Mouse (Mus musculus): Measurements from ENCODE around the gene 1810065E05Rik. TPM values are rescaled to one million over a fixed set of nuclear protein-coding genes. Genes with fewer than 3 reads are reported as not detected.

The 1810065E05Rik gene
- total RNA-seq, 2 experiments from 2014 or later = not detected

DNA sequence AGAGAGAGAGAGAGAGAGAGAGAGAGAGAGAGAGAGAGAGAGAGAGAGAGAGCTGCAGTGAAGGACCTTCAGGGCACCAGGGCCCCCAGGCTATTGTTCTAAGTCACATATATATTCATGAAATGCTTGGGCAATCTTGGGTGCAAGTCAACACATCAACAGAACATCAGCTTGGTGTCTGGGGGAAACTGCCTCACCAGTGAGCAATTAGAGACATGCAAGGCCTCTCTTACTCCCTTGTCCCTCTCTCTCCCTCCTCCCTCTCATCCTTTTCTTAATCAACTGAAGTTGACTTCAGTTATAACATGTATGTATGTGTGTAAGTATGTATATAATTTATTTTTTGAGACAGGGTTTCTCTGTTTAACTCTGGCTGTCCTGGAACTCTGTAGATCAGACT lies 41.3 kb downstream of the 1810065E05Rik start, which contains the start of gene Olfr30:
Gene Olfr30, minus strand, starts transcription at position 101 of the 400 bp plus-strand sequence.
- Histone ChIP-seq H3K27ac (no peak within 1 kb of the TSS), H3K4me3 (no peak within 1 kb of the TSS)
- no peak for TF ChIP-seq CTCF (conservative IDR thresholded peaks at IDR 0.05)
- DNase-seq (ENCODE audit: low spot score in 2 of 2) = no peak

Other genes starting within 250 kb of the 1810065E05Rik start
- gene Mrpl22, start 249.4 kb upstream of the 1810065E05Rik start, total RNA-seq (2021) = 10 to 100 TPM; 31.4 to 39.5 TPM
- gene Igtp, start 221.6 kb upstream of the 1810065E05Rik start, total RNA-seq (2021) = 1 to 10 TPM; 1.5 to 1.9 TPM
- gene Irgm2, start 221.5 kb upstream of the 1810065E05Rik start, total RNA-seq (2021) = 1 to 10 TPM; 1.7 to 2.3 TPM
- not detected for gene 4930438A08Rik, start 146.3 kb upstream of the 1810065E05Rik start, total RNA-seq (2021)
- gene Zfp692, start 114.0 kb upstream of the 1810065E05Rik start, total RNA-seq (2021) = 10 to 100 TPM; 29.2 to 30.9 TPM
- 10 to 100 TPM; 49.1 to 51.0 TPM for gene Zfp672, start 90.8 kb upstream of the 1810065E05Rik start, total RNA-seq (2021)
- gene Sh3bp5l, start 90.4 kb upstream of the 1810065E05Rik start, total RNA-seq (2021) = 10 to 100 TPM; 52.9 to 56.2 TPM
- gene Lypd8, start 42.1 kb upstream of the 1810065E05Rik start, total RNA-seq (2021) = not detected
- gene Gm12253, start 11.4 kb downstream of the 1810065E05Rik start, total RNA-seq (2021) = not detected
- not detected for gene Lypd9, start 31.8 kb downstream of the 1810065E05Rik start, total RNA-seq (2021)
- not detected for gene Olfr30, start 41.2 kb downstream of the 1810065E05Rik start, total RNA-seq (2021)
- not detected for gene Olfr332, start 71.4 kb downstream of the 1810065E05Rik start, total RNA-seq (2021)
- gene Olfr331, start 81.5 kb downstream of the 1810065E05Rik start, total RNA-seq (2021) = not detected
- gene Olfr330, start 113.7 kb downstream of the 1810065E05Rik start, total RNA-seq (2021) = not detected
- not detected for gene Olfr329-ps, start 125.3 kb downstream of the 1810065E05Rik start, total RNA-seq (2021)
- gene Olfr328, start 134.5 kb downstream of the 1810065E05Rik start, total RNA-seq (2021) = under 1 TPM; 0.12 to 0.13 TPM
- not detected for gene Olfr224, start 149.4 kb downstream of the 1810065E05Rik start, total RNA-seq (2021)
- not detected for gene Olfr325, start 156.6 kb downstream of the 1810065E05Rik start, total RNA-seq (2021)
- not detected for gene Olfr324, start 174.0 kb downstream of the 1810065E05Rik start, total RNA-seq (2021)
- not detected for gene 2210407C18Rik, start 195.0 kb downstream of the 1810065E05Rik start, total RNA-seq (2021)
- not detected for gene Olfr323, start 209.4 kb downstream of the 1810065E05Rik start, total RNA-seq (2021)
- not detected for gene Trim58, start 219.4 kb downstream of the 1810065E05Rik start, total RNA-seq (2021)
- gene Olfr322, start 237.7 kb downstream of the 1810065E05Rik start, total RNA-seq (2021) = not detected